In genomic region chr17:47191416-47191815, GRCm38 (mm10) we compare ENCODE assay signal across 21 mouse cellular contexts.
A peak's percentile ranks its signal among the peaks of the same experiment; 100 is the strongest.
DNase-seq lines count a peak whose midpoint lies in the region; ATAC-seq and TF ChIP-seq lines count a peak whose summit lies in the region.
"Had no signal": no experiment of that assay in that cellular context is flagged by ENCODE, and none has a peak within 500 bp of the region (broad histone marks: within the 10 kb centered on the region; RNA-seq: fewer than 3 reads in every experiment).

No protein-coding gene starts in this region.

- H3K36me3 ChIP-seq in limb, embryonic 10.5 days = peaks cover 24% of the 10 kb centered on the region
- H3K36me3 ChIP-seq: forebrain, embryonic 15.5 days; G1E had no signal

- no peak for TF ChIP-seq CTCF in bone marrow macrophage, adult 2 months (IDR thresholded peaks at IDR 0.05; ENCODE audit: low read depth, low read length)

- WGBS in limb, embryonic 10.5 days = 94% methylated on average over 3 of the region's 3 CpGs

- TF ChIP-seq POLR2A in bone marrow macrophage, adult 2 months (IDR thresholded peaks at IDR 0.05; ENCODE audit: borderline replicate concordance, low read depth, low read length) = no peak

- ATAC-seq in granulocyte monocyte progenitor cell, adult 5-6 weeks (replicated peaks; ENCODE audit: poor library complexity, severe bottlenecking) = 0 out of 2 replicates have a peak, but pooled peaks have one; percentile 31
- ATAC-seq: activated CD4-positive, CD25-positive, alpha-beta regulatory T cell, adult 4 months; forebrain, embryonic 13.5 days; forebrain, embryonic 15.5 days; forebrain, postnatal 0 days; Patski had no signal

- peak overlapping the region; percentile 51 for H3K27ac ChIP-seq in bone marrow macrophage, adult 2 months (ENCODE audit: insufficient read depth, low read depth, low read length)
- no peak overlapping the region for H3K27ac ChIP-seq in limb, embryonic 10.5 days
- H3K27ac ChIP-seq: embryonic facial prominence, embryonic 10.5 days; embryonic facial prominence, embryonic 12.5 days; forebrain, embryonic 13.5 days; forebrain, embryonic 15.5 days had no signal

- peak; percentile 40 for DNase-seq in A20 (ENCODE audit: low read depth, low spot score)
- DNase-seq in limb, embryonic 10.5 days (ENCODE audit: low spot score) = no peak
- no peak for DNase-seq in cerebellum, adult 9-11 months
- DNase-seq: adrenal gland, adult 8-10 months; adrenal gland, postnatal 14 days; adrenal gland, postnatal 36 days; cerebellum, adult 11 months; cerebellum, adult 18-20 months; cerebellum, adult 9-10 months; cerebellum, postnatal 14 days; cerebellum, postnatal 36 days; forebrain, postnatal 0 days had no signal

- H3K4me3 ChIP-seq in bone marrow macrophage, adult 2 months (ENCODE audit: insufficient read depth, low read length) = no peak overlapping the region
- H3K4me3 ChIP-seq in limb, embryonic 10.5 days = no peak overlapping the region
- H3K4me3 ChIP-seq: embryonic facial prominence, embryonic 10.5 days; embryonic facial prominence, embryonic 12.5 days; forebrain, embryonic 13.5 days; forebrain, embryonic 15.5 days had no signal

- peaks cover 36% of the 10 kb centered on the region for H3K4me1 ChIP-seq in bone marrow macrophage, adult 2 months (ENCODE audit: control insufficient read depth, insufficient read depth, low read length)
- peaks cover 8% of the 10 kb centered on the region; the same call in 1 of the 2 replicates for H3K4me1 ChIP-seq in limb, embryonic 10.5 days

- H3K9me3 ChIP-seq in limb, embryonic 10.5 days (replicated peaks) = no peaks in the 10 kb centered on the region
- H3K9me3 ChIP-seq: embryonic facial prominence, embryonic 12.5 days; forebrain, embryonic 13.5 days; forebrain, embryonic 15.5 days; G1E had no signal

- no peaks in the 10 kb centered on the region for H3K27me3 ChIP-seq in limb, embryonic 10.5 days (ENCODE audit: low read depth, poor library complexity, severe bottlenecking)
- H3K27me3 ChIP-seq: embryonic facial prominence, embryonic 12.5 days; forebrain, embryonic 13.5 days; forebrain, embryonic 15.5 days; Patski had no signal
